7 mouse cellular contexts compared by ENCODE assay signal in genomic region chr2:102657726-102658125, GRCm38 (mm10). TPM values are rescaled to one million over a fixed set of nuclear protein-coding genes. Genes with fewer than 3 reads are reported as not detected.
DNase-seq lines count a peak whose midpoint lies in the region; ATAC-seq and TF ChIP-seq lines count a peak whose summit lies in the region.

No protein-coding gene starts in this region.

- no peaks in the 10 kb centered on the region for H3K9me3 ChIP-seq in lung, embryonic 14.5 days (ENCODE audit: low read depth, low read length)
- H3K9me3 ChIP-seq in forebrain, embryonic 10.5 days, result no peaks in the 10 kb centered on the region
- H3K9me3 ChIP-seq in limb, embryonic 15.5 days, result no peaks in the 10 kb centered on the region

- no peak for DNase-seq in lung, embryonic 14.5 days
- no peak for DNase-seq in lung, postnatal 10 days
- no peak for DNase-seq in forebrain, embryonic 10.5 days (ENCODE audit: extremely low spot score, low spot score)
- DNase-seq in Muller cell, postnatal 12 days (ENCODE audit: inconsistent ontology term), result no peak
- DNase-seq in lung, adult 18-20 months, result no peak
- DNase-seq in ovary, postnatal 10 days (ENCODE audit: low spot score), result no peak

- 0 out of 2 replicates have a peak, but pooled peaks cover 3% of the 10 kb centered on the region for H3K4me1 ChIP-seq in lung, embryonic 14.5 days (ENCODE audit: insufficient read depth)
- H3K4me1 ChIP-seq in forebrain, embryonic 10.5 days, result peaks cover 62% of the 10 kb centered on the region
- H3K4me1 ChIP-seq in limb, embryonic 15.5 days, result peaks cover 18% of the 10 kb centered on the region

- no peak overlapping the region; the same call in 1 of the 2 replicates for H3K4me3 ChIP-seq in lung, embryonic 14.5 days (ENCODE audit: low read depth, low read length)
- H3K4me3 ChIP-seq in forebrain, embryonic 10.5 days, result peak overlapping the region; percentile 84
- H3K4me3 ChIP-seq in limb, embryonic 15.5 days, result 0 out of 2 replicates have a peak overlapping the region, but pooled peaks have one; percentile 61

- peak overlapping the region; percentile 100 for H3K4me2 ChIP-seq in lung, embryonic 14.5 days
- no peak overlapping the region for H3K4me2 ChIP-seq in limb, embryonic 15.5 days

- no peaks in the 10 kb centered on the region for H3K36me3 ChIP-seq in lung, embryonic 14.5 days (ENCODE audit: insufficient read depth)
- H3K36me3 ChIP-seq in forebrain, embryonic 10.5 days (replicated peaks), result no peaks in the 10 kb centered on the region
- H3K36me3 ChIP-seq in limb, embryonic 15.5 days, result no peaks in the 10 kb centered on the region

- WGBS in lung, embryonic 14.5 days, result 12% methylated on average over 7 of the region's 7 CpGs
- WGBS in forebrain, embryonic 10.5 days, result 5% methylated on average over 7 of the region's 7 CpGs
- 25% methylated on average over 7 of the region's 7 CpGs for WGBS in limb, embryonic 15.5 days

- H3K27ac ChIP-seq in lung, embryonic 14.5 days (ENCODE audit: low read depth), result no peak overlapping the region
- peak overlapping the region; percentile 92 for H3K27ac ChIP-seq in forebrain, embryonic 10.5 days
- H3K27ac ChIP-seq in limb, embryonic 15.5 days, result no peak overlapping the region

- peaks cover 42% of the 10 kb centered on the region for H3K27me3 ChIP-seq in lung, embryonic 14.5 days (ENCODE audit: insufficient read depth, low read length)
- H3K27me3 ChIP-seq in forebrain, embryonic 10.5 days (ENCODE audit: poor library complexity, severe bottlenecking), result peaks cover 56% of the 10 kb centered on the region
- peaks cover 50% of the 10 kb centered on the region for H3K27me3 ChIP-seq in limb, embryonic 15.5 days

- no peak overlapping the region for H3K9ac ChIP-seq in lung, embryonic 14.5 days
- H3K9ac ChIP-seq in limb, embryonic 15.5 days, result no peak overlapping the region

- TF ChIP-seq CTCF in lung, embryonic 14.5 days (IDR thresholded peaks at IDR 0.05; ENCODE audit: low read depth), result no peak

- no peak for ATAC-seq in lung, embryonic 14.5 days (ENCODE audit: insufficient read depth)
- ATAC-seq in limb, embryonic 15.5 days (ENCODE audit: insufficient number of reproducible peaks, low FRiP score, low TSS enrichment, low read depth), result no peak

RNA-seq across cellular contexts. Expression of gene Slc1a2, which starts 0.7 kb away (rescaled TPM):
- polyA plus RNA-seq in lung, embryonic 14.5 days (2014; fragmentation: Nextera tagmentation; extraction: Ambion mirVana), result 0.31 and 0.42 TPM in 2 replicates
- polyA plus RNA-seq in forebrain, embryonic 10.5 days (2016; fragmentation: Nextera tagmentation; extraction: Ambion mirVana), result 2.6 and 2.7 TPM in 2 replicates
- 1.3 and 1.5 TPM in 2 replicates for polyA plus RNA-seq in limb, embryonic 15.5 days (2015; fragmentation: Nextera tagmentation; extraction: Ambion mirVana)
